Mouse (Mus musculus) neural tube, embryonic 11.5 days (tissue): ENCODE data around the gene Alkbh8. TPM values are rescaled to one million over a fixed set of nuclear protein-coding genes. Genes with fewer than 3 reads are reported as not detected.

ENCODE experiments used
- polyA plus RNA-seq: library from polyadenylated mRNA; unstranded; fragments of >200 nt; fragmentation: Nextera tagmentation; extraction: Ambion mirVana; gene quantifications from 2 replicates; pipeline ENCODE4 v1.2.1, GENCODE M21; 2014

Gene Alkbh8
- polyA plus RNA-seq, 1 experiment from 2014 or later: 37.4 TPM

Other genes with a start within 250 kb of the Alkbh8 start
- 11.2 and 12.1 TPM in 2 replicates for gene Cwf19l2, start 68.5 kb downstream of the Alkbh8 start, polyA plus RNA-seq
- gene Gucy1a2, start 197.6 kb downstream of the Alkbh8 start, polyA plus RNA-seq: 3.0 and 3.3 TPM in 2 replicates